Mouse (Mus musculus) forebrain, embryonic 14.5 days (tissue): ENCODE results near the gene Mlph. TPM values are rescaled to one million over a fixed set of nuclear protein-coding genes. Genes with fewer than 3 reads are reported as not detected.
A peak's percentile ranks its signal among the peaks of the same experiment; 100 is the strongest.

ENCODE experiments used
- ATAC-seq: fragments of 200-750 bp; cut with Nextera tagmentation; 2 replicates; pipeline ENCODE4 v1.8.0; 2017; ENCODE audit warnings: mild to moderate bottlenecking, moderate library complexity
- DNase-seq: peaks from one replicate; pipeline ENCODE4 v3.0.0-alpha.2; 2015; ENCODE audit warnings: low spot score
- H3K27ac ChIP-seq: fragments of 300-500 bp; sonication (generic); 2 replicates; pipeline ENCODE4 v1.5.1; 2014; ENCODE audit warnings: low read depth, mild to moderate bottlenecking, control low read depth, low read length, moderate library complexity
- H3K27me3 ChIP-seq: fragments of 300-500 bp; sonication (generic); replicated peaks from 2 replicates; pipeline ENCODE4 v1.6.1; 2014; ENCODE audit warnings: low read length, control low read depth, mixed read lengths; ENCODE audit not compliant: control insufficient read depth, insufficient read depth
- H3K36me3 ChIP-seq: fragments of 300-500 bp; sonication (generic); 2 replicates; pipeline ENCODE4 v1.6.1; 2014; ENCODE audit warnings: low read length, control low read depth; ENCODE audit not compliant: control insufficient read depth, insufficient read depth
- H3K4me1 ChIP-seq: fragments of 300-500 bp; sonication (generic); 2 replicates; pipeline ENCODE4 v1.6.1; 2014; ENCODE audit warnings: antibody characterized with exemption, low read length, control low read depth; ENCODE audit not compliant: control insufficient read depth, insufficient read depth
- H3K4me2 ChIP-seq: fragments of 300-500 bp; sonication (generic); 2 replicates; pipeline ENCODE4 v1.6.1; 2014; ENCODE audit warnings: mild to moderate bottlenecking, control low read depth, low read length
- H3K4me3 ChIP-seq: fragments of 300-500 bp; sonication (generic); 2 replicates; pipeline ENCODE4 v1.5.1; 2014; ENCODE audit warnings: low read depth, low read length, control low read depth
- H3K9ac ChIP-seq: fragments of 300-500 bp; sonication (generic); 2 replicates; pipeline ENCODE4 v1.6.1; 2014; ENCODE audit warnings: mild to moderate bottlenecking, low read length, control low read depth, moderate library complexity
- H3K9me3 ChIP-seq: fragments of 300-500 bp; sonication (generic); replicated peaks from 2 replicates; pipeline ENCODE4 v1.6.1; 2016; ENCODE audit warnings: low read length, control low read depth, mixed read lengths; ENCODE audit not compliant: control insufficient read depth
- WGBS: fragments of 180-500 bp; shearing (Covaris S2); extraction: QIAGEN DNeasy Blood & Tissue Kit; methylation state at CpG from one replicate; pipeline ENCODE4 v1.1.7; 2014; 5-methylcytosine and 5-hydroxymethylcytosine counted together
- polyA plus RNA-seq: library from polyadenylated mRNA; unstranded; fragments of >200 nt; fragmentation: Nextera tagmentation; extraction: Ambion mirVana; gene quantifications from 2 replicates; pipeline ENCODE4 v1.2.1, GENCODE M21; 2014

The Mlph gene
- polyA plus RNA-seq, 1 experiment from 2014 or later, result 0.05 TPM

DNA sequence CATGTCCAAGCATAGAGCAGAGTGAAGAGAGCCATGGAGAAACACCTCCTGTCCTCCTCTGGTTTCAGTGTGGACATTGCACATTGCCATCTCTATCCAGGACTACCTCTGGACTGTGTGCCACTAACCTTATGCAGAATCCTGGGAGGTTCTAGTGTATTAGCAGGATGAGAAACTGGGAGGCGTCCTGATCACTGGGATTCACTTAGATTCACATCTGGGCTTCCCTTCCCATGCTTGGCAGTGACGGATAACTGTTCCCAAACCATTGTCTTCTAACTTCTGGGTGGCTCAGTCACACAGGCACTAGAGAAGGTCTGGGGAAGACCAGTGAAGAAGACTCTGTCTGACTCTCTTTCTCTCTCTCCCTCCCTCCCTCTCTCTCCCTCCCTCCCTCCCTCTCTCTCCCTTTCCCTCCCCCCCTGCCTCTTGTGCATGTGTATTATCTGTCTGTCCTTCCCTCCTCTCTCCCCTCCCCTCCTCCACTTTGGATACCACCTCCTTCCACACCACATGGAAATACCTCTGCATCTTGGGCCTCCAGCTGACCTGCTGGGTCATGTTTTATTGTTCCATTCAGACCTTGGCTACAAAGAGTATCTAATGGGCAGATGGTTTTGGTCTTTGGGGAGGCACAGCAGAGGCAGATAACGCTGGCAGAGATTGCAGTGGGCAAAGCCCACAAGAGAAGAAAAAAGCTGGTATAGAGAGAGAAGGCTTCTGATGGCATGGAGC, 11.5 kb upstream of the Mlph start:
- no peak for ATAC-seq
- no peaks in the 10 kb centered on the region for H3K36me3 ChIP-seq
- DNase-seq, result no peak

GRCm38 (mm10) chr1:90903971-90904458, 10.9 kb upstream of the Mlph start:
- no peak for DNase-seq
- Histone ChIP-seq H3K27ac (no peak overlapping the region), H3K4me1 (no peaks in the 10 kb centered on the region), H3K9ac (no peak overlapping the region), H3K4me2 (no peak overlapping the region), H3K27me3 (no peaks in the 10 kb centered on the region), H3K4me3 (no peak overlapping the region), H3K9me3 (no peaks in the 10 kb centered on the region), H3K36me3 (no peaks in the 10 kb centered on the region)
- no peak for ATAC-seq
- WGBS, result 80% methylated on average over 8 of the region's 8 CpGs

More for the DNA sequence above, 11.5 kb upstream of the Mlph start:
- Histone ChIP-seq H3K27me3 (no peaks in the 10 kb centered on the region), H3K4me3 (no peak overlapping the region), H3K9ac (no peak overlapping the region), H3K27ac (no peak overlapping the region), H3K4me1 (no peaks in the 10 kb centered on the region), H3K4me2 (no peak overlapping the region), H3K9me3 (no peaks in the 10 kb centered on the region)
- 54% methylated on average over 3 of the region's 3 CpGs for WGBS

DNA sequence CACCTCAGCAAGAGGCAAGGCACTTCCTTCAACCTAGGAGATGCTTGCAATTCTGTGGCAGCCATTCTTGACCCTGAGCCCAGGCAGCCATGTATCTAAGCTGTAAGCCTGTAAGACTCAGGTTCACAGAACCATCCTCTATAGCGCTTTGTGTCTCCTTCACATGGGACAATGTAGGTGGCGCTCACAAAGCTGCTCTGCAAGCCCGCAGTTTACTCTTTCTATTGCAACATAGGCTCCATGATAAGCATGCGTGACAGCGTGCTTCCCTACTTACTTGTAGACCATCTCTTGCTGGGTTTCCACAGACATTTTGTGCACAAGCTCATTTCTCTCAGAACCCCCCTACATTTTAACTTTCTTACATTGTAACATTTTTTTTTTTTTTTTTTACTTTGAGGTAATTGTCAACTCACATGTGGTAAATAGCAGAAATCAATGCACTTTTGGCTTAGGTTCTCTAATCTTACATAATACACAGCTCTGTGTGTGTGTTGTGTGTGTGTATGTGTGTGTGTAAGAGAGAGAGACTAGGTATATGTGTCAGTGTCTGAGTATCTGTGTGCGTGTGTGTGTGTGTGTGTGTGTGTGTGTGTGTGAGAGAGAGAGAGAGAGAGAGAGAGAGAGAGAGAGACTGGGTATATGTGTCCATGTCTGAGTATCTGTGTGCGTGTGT, 10.0 kb upstream of the Mlph start:
- Histone ChIP-seq H3K4me2 (no peak overlapping the region), H3K4me3 (no peak overlapping the region), H3K9me3 (no peaks in the 10 kb centered on the region), H3K27me3 (no peaks in the 10 kb centered on the region), H3K27ac (no peak overlapping the region), H3K4me1 (no peaks in the 10 kb centered on the region), H3K36me3 (no peaks in the 10 kb centered on the region), H3K9ac (no peak overlapping the region)
- WGBS, result 91% methylated on average over 7 of the region's 7 CpGs
- ATAC-seq, result no peak
- no peak for DNase-seq

DNA sequence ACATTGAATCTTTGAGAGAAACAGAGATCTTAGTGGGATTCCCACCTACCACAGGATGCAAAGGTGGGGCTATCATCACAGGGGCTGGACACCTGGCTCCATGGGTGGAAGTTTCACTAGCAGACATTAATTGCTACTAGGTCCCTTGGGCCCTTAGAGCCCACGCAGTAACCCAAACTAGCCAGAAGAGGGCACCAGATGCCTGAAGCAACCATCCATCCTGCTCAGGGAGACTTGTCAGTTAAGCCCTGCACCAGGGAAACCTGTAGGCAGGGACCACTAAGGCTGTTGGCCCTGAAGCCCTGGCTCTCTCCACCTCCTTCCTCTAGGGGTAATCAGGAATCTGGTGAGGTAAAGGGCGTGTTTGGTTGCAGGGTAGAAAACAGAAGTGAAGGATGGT, 8.5 kb upstream of the Mlph start:
- WGBS, result 6% methylated on average over 2 of the region's 2 CpGs
- H3K4me3 ChIP-seq, result no peak overlapping the region
- no peak overlapping the region for H3K9ac ChIP-seq
- no peaks in the 10 kb centered on the region for H3K36me3 ChIP-seq
- no peaks in the 10 kb centered on the region for H3K27me3 ChIP-seq
- H3K27ac ChIP-seq, result no peak overlapping the region
- no peaks in the 10 kb centered on the region for H3K4me1 ChIP-seq
- no peaks in the 10 kb centered on the region for H3K9me3 ChIP-seq
- no peak for ATAC-seq
- H3K4me2 ChIP-seq, result no peak overlapping the region
- DNase-seq, result peak; percentile 63

DNA sequence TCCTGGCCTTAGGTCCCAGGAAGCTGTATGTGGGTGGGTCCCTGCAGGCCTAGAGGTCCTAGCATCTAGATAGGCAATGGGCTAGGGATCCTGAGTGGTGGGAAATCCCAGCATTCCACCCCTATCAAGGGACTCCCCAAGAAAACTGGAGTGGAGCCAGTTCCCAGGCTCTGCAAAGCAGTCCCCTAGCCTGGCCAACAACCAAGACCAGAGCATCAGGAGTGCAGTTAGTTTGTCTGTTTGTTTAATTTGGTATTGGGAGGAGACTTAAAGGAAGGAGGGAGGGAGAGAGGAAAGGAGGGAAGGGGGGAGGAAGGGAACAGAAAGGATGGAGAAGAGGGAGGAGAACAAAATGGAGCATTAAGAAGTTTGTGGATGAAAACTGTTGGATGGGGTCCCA, 5.7 kb upstream of the Mlph start:
- DNase-seq, result peak; percentile 41
- Histone ChIP-seq H3K4me3 (no peak overlapping the region), H3K27me3 (no peaks in the 10 kb centered on the region), H3K36me3 (no peaks in the 10 kb centered on the region), H3K9me3 (no peaks in the 10 kb centered on the region), H3K27ac (no peak overlapping the region), H3K4me2 (no peak overlapping the region), H3K9ac (no peak overlapping the region), H3K4me1 (no peaks in the 10 kb centered on the region)
- ATAC-seq, result no peak

GRCm38 (mm10) chr1:90909631-90910152, 5.2 kb upstream of the Mlph start:
- no peaks in the 10 kb centered on the region for H3K36me3 ChIP-seq
- H3K9me3 ChIP-seq, result no peaks in the 10 kb centered on the region
- no peak overlapping the region for H3K27ac ChIP-seq
- no peak overlapping the region for H3K4me3 ChIP-seq
- H3K9ac ChIP-seq, result no peak overlapping the region
- DNase-seq (no peak), ATAC-seq (no peak)
- peaks cover 1% of the 10 kb centered on the region; the same call in 1 of the 2 replicates for H3K4me1 ChIP-seq
- H3K4me2 ChIP-seq, result no peak overlapping the region
- H3K27me3 ChIP-seq, result no peaks in the 10 kb centered on the region
- WGBS, result 40% methylated on average over 17 of the region's 17 CpGs

- Histone ChIP-seq H3K9ac (no peak overlapping the region), H3K27ac (no peak overlapping the region), H3K4me1 (peaks cover 4% of the 10 kb centered on the region; the same call in 1 of the 2 replicates), H3K9me3 (no peaks in the 10 kb centered on the region), H3K36me3 (no peaks in the 10 kb centered on the region), H3K4me3 (no peak overlapping the region), H3K27me3 (peaks cover 3% of the 10 kb centered on the region; the same call in 1 of the 2 replicates), H3K4me2 (no peak overlapping the region)
- DNase-seq, result no peak
- 83% methylated on average over 6 of the region's 6 CpGs for WGBS
- no peak for ATAC-seq
These were observed 1.7 kb upstream of the Mlph start for GRCm38 (mm10) chr1:90913231-90913630.

DNA sequence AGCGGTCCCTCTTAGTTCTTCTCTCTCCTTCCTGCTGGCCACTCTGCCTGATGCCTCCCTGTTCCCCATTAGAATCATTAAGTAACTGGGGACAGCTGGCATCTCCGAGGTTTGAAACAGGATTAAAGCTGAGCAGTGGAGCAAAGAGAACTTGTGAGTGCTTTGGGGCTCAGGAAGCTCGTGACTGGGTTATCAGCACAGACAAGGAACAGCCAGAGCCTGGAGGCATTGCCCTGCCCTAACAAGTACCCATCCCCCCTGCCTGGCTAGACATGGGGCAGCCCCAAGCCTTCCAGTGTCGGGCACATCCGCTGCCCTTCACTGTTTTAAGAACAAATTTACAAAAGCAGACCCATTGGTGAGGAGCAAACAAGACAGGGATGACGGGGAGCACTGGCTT, 2.6 kb downstream of the Mlph start:
- Histone ChIP-seq H3K27ac (no peak overlapping the region), H3K9ac (no peak overlapping the region), H3K9me3 (no peaks in the 10 kb centered on the region; the same call in 1 of the 2 replicates), H3K4me2 (no peak overlapping the region), H3K4me3 (no peak overlapping the region), H3K27me3 (peaks cover 3% of the 10 kb centered on the region; the same call in 1 of the 2 replicates), H3K4me1 (peaks cover 4% of the 10 kb centered on the region; the same call in 1 of the 2 replicates), H3K36me3 (no peaks in the 10 kb centered on the region)
- no peak for ATAC-seq
- 57% methylated on average over 6 of the region's 6 CpGs for WGBS
- no peak for DNase-seq

GRCm38 (mm10) chr1:90921687-90922086, 6.8 kb downstream of the Mlph start:
- DNase-seq, result no peak
- Histone ChIP-seq H3K27ac (no peak overlapping the region), H3K9ac (no peak overlapping the region), H3K27me3 (no peaks in the 10 kb centered on the region), H3K4me2 (no peak overlapping the region), H3K4me1 (no peaks in the 10 kb centered on the region), H3K36me3 (no peaks in the 10 kb centered on the region), H3K4me3 (no peak overlapping the region), H3K9me3 (no peaks in the 10 kb centered on the region; the same call in 1 of the 2 replicates)
- whole genome bisulfite sequencing, result 96% methylated on average over 9 of the region's 9 CpGs
- no peak for ATAC-seq
